Comparison of ENCODE assay signal across 11 mouse cellular contexts in genomic region chr1:90290428-90291197, GRCm38 (mm10).
DNase-seq lines count a peak whose midpoint lies in the region; ATAC-seq and TF ChIP-seq lines count a peak whose summit lies in the region.
"Had no signal": no experiment of that assay in that cellular context is flagged by ENCODE, and none has a peak within 500 bp of the region (broad histone marks: within the 10 kb centered on the region; RNA-seq: fewer than 3 reads in every experiment).

No protein-coding gene starts in this region.

- no peak overlapping the region for H3K9ac ChIP-seq in heart, embryonic 16.5 days (ENCODE audit: low read length)
- no peak overlapping the region for H3K9ac ChIP-seq in forebrain, postnatal 0 days
- H3K9ac ChIP-seq in hindbrain, embryonic 15.5 days, result no peak overlapping the region
- H3K9ac ChIP-seq in midbrain, embryonic 14.5 days (replicated peaks; ENCODE audit: low read length), result no peak overlapping the region

- peak overlapping the region; percentile 13; the same call in 1 of the 2 replicates for H3K27ac ChIP-seq in heart, embryonic 16.5 days (ENCODE audit: low read length)
- H3K27ac ChIP-seq in forebrain, postnatal 0 days (ENCODE audit: low read depth, low read length), result no peak overlapping the region
- peak overlapping the region; percentile 66 for H3K27ac ChIP-seq in hindbrain, embryonic 15.5 days (replicated peaks)
- peak overlapping the region; percentile 45; the same call in 1 of the 2 replicates for H3K27ac ChIP-seq in midbrain, embryonic 14.5 days (replicated peaks; ENCODE audit: low read depth, low read length)

- H3K4me1 ChIP-seq in heart, embryonic 16.5 days (ENCODE audit: control insufficient read depth, insufficient read depth, low read length), result peaks cover 5% of the 10 kb centered on the region
- peaks cover 3% of the 10 kb centered on the region; the same call in 1 of the 2 replicates for H3K4me1 ChIP-seq in forebrain, postnatal 0 days (ENCODE audit: insufficient read depth)
- H3K4me1 ChIP-seq in hindbrain, embryonic 15.5 days (replicated peaks), result peaks cover 26% of the 10 kb centered on the region
- H3K4me1 ChIP-seq in midbrain, embryonic 14.5 days (ENCODE audit: control insufficient read depth, insufficient read depth, low read length), result peaks cover 12% of the 10 kb centered on the region

- H3K4me3 ChIP-seq in heart, embryonic 16.5 days (ENCODE audit: low read length), result no peak overlapping the region
- H3K4me3 ChIP-seq in forebrain, postnatal 0 days (ENCODE audit: low read depth, low read length), result no peak overlapping the region
- no peak overlapping the region for H3K4me3 ChIP-seq in hindbrain, embryonic 15.5 days
- no peak overlapping the region for H3K4me3 ChIP-seq in midbrain, embryonic 14.5 days (replicated peaks; ENCODE audit: low read depth, low read length)
- H3K4me3 ChIP-seq: myocyte had no signal

- no peak for DNase-seq in heart, adult 9 months (ENCODE audit: low spot score in 2 of 2)
- no peak for DNase-seq in forebrain, postnatal 0 days
- peak; percentile 63 for DNase-seq in midbrain, embryonic 14.5 days
- no peak for DNase-seq in adrenal gland, postnatal 10 days
- DNase-seq in adrenal gland, postnatal 36 days, result no peak
- DNase-seq: lung, postnatal 14 days; right cerebral cortex, postnatal 14 days had no signal

- WGBS in heart, embryonic 16.5 days, result 66% methylated on average over 7 of the region's 7 CpGs
- WGBS in forebrain, postnatal 0 days, result 36% methylated on average over 7 of the region's 7 CpGs
- WGBS in hindbrain, embryonic 15.5 days, result 34% methylated on average over 7 of the region's 7 CpGs
- WGBS in midbrain, embryonic 14.5 days, result 17% methylated on average over 7 of the region's 7 CpGs

- no peak overlapping the region for H3K4me2 ChIP-seq in heart, embryonic 16.5 days (ENCODE audit: low read depth, low read length)
- no peak overlapping the region for H3K4me2 ChIP-seq in forebrain, postnatal 0 days (ENCODE audit: low read depth)
- H3K4me2 ChIP-seq in hindbrain, embryonic 15.5 days, result no peak overlapping the region
- no peak overlapping the region for H3K4me2 ChIP-seq in midbrain, embryonic 14.5 days (ENCODE audit: low read length)

- H3K9me3 ChIP-seq in heart, embryonic 16.5 days (replicated peaks; ENCODE audit: control insufficient read depth, low read length), result no peaks in the 10 kb centered on the region
- no peaks in the 10 kb centered on the region for H3K9me3 ChIP-seq in forebrain, postnatal 0 days (ENCODE audit: low read length)
- H3K9me3 ChIP-seq in hindbrain, embryonic 15.5 days, result no peaks in the 10 kb centered on the region
- no peaks in the 10 kb centered on the region for H3K9me3 ChIP-seq in midbrain, embryonic 14.5 days (ENCODE audit: control insufficient read depth, low read length)

- no peak for TF ChIP-seq CTCF in forebrain, postnatal 0 days (IDR thresholded peaks at IDR 0.05; ENCODE audit: low read depth)

- H3K27me3 ChIP-seq in heart, embryonic 16.5 days (ENCODE audit: control insufficient read depth, insufficient read depth, low read length), result no peaks in the 10 kb centered on the region
- H3K27me3 ChIP-seq in forebrain, postnatal 0 days (ENCODE audit: insufficient read depth, low read length), result no peaks in the 10 kb centered on the region
- no peaks in the 10 kb centered on the region for H3K27me3 ChIP-seq in hindbrain, embryonic 15.5 days
- no peaks in the 10 kb centered on the region for H3K27me3 ChIP-seq in midbrain, embryonic 14.5 days (ENCODE audit: control insufficient read depth, insufficient read depth, low read length)

- ATAC-seq in heart, embryonic 16.5 days (replicated peaks; ENCODE audit: extremely low read depth, insufficient read depth, low FRiP score), result no peak
- ATAC-seq in forebrain, postnatal 0 days, result peak; percentile 58
- ATAC-seq in hindbrain, embryonic 15.5 days (ENCODE audit: low FRiP score, low read depth), result peak; percentile 40; the same call in 1 of the 2 replicates
- peak; percentile 17; the same call in 1 of the 2 replicates for ATAC-seq in midbrain, embryonic 14.5 days (ENCODE audit: low FRiP score, low TSS enrichment)
- ATAC-seq: inflammation-experienced regulatory T-cells, adult 6 months had no signal

- no peaks in the 10 kb centered on the region for H3K36me3 ChIP-seq in heart, embryonic 16.5 days (ENCODE audit: control insufficient read depth, insufficient read depth)
- H3K36me3 ChIP-seq in forebrain, postnatal 0 days (ENCODE audit: insufficient read depth), result no peaks in the 10 kb centered on the region
- H3K36me3 ChIP-seq in hindbrain, embryonic 15.5 days, result no peaks in the 10 kb centered on the region
- H3K36me3 ChIP-seq in midbrain, embryonic 14.5 days (ENCODE audit: control insufficient read depth, insufficient read depth, low read length), result no peaks in the 10 kb centered on the region
